Mouse (Mus musculus): ENCODE measurements around the gene Gm3543.
"Not testable (repeated sequence)": the region's sequence is repeated elsewhere in the genome, so short reads cannot be mapped to it uniquely, and the experiment has no call there.

DNA sequence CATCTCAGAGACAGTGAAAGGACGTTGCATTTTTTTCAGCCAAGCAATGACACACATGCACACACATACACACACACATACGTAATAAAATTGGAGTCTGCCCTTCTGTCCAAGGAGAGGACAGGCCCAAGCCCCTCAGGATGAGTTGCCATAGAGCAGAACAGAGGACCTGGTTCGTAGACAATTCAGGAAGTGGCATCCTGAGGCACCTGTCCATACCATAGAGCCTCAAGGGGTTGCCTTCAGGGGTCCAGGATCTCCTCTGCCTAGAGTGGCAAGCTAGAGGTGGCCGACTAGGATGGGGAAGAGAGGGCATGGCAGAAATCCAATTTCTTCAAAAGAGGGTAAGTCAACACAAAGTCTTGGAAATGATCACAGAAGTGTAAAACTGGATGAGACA, 19.0 kb downstream of the Gm3543 start:
- TF ChIP-seq GATA1 (IDR thresholded peaks at IDR 0.05; ENCODE audit: borderline replicate concordance, low read length); FLI1 (IDR thresholded peaks at IDR 0.05; ENCODE audit: low read length): not testable (repeated sequence)
